Mouse (Mus musculus): Measurements from ENCODE around the gene Grn.

Gene Grn

DNA sequence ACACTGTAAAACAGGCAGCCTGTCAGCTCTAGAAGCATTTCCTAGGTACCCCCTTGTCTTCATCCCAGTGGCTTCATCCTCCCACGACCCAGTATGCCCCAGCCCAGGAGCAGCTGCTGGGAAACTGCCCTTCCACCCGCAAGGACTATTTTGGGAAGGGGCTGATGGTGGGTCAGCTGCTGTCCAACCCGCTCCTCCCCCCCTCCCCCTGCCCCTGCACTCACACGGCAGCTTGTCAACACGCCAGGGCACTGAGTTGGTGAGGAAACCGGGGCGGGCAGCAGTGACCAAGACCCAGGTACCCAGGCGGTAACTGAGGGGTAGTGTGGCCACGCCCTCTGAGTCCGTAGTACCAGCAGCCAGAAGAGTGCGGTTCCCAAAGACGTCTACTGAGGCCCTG, 13.6 kb downstream of the Grn start:
- DNase-seq, result peak in 1 of 2 experiments; percentile 42

GRCm38 (mm10) chr11:102444321-102444720, 14.2 kb downstream of the Grn start:
- DNase-seq, result no peak

DNA sequence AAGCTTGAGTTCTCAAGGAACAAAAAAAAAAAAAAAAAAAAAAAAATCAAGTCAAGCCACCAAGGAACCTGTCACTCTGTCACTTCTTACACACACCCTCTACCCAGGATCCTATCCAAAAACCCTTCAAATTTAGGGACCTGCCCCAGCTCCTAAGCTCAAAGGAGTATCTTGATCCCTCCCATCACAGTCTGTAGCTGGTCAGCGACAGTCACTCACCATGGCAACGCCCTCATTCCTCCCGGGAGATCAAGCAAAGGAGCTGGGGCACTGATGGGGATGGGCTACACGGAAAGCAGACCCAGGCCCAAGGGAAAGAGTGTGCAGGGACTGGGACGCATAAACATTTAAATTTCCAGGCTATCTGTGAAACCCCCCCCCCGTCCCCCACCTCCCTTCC, 14.7 kb downstream of the Grn start:
- DNase-seq, result no peak

GRCm38 (mm10) chr11:102445264-102445890, 15.3 kb downstream of the Grn start:
- DNase-seq, result peak; percentile 54 to 58

GRCm38 (mm10) chr11:102445891-102446361, 15.8 kb downstream of the Grn start:
- DNase-seq, result peak; percentile 77 to 83

GRCm38 (mm10) chr11:102446581-102447461, 16.7 kb downstream of the Grn start:
- DNase-seq, result peak; percentile 84 to 90

DNA sequence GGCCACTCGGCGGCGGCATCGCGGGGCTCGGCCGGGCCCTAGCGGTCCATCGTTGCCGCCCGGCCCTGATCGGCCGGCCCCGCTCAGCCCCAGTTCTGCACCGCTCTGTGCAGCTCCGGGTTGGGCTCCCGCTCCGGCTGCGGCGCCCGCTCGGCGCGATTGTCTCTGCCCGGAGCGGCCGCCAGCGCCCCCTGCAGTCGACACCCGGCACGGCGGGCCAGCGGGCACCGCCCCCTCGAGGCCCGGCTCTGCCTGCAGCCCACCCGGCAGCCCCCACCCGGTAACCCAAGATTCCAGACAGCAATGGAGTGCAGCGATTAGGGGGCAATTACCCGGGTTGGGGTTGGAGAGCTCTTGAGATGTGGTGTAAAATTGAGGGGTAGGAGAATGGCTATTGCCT, 17.4 kb downstream of the Grn start, which contains the start of gene Fam171a2:
Gene Fam171a2, minus strand, starts transcription at position 186 of the 400 bp plus-strand sequence.
- peak; percentile 96 to 97 for DNase-seq

GRCm38 (mm10) chr11:102448327-102448726, 18.2 kb downstream of the Grn start:
- peak; percentile 42 to 53 for DNase-seq

GRCm38 (mm10) chr11:102449043-102450008, 19.2 kb downstream of the Grn start:
- DNase-seq, result peak; percentile 61 to 66

- peak in 1 of 2 experiments; percentile 32 for DNase-seq
These were observed 23.0 kb downstream of the Grn start for GRCm38 (mm10) chr11:102453131-102453530.

DNA sequence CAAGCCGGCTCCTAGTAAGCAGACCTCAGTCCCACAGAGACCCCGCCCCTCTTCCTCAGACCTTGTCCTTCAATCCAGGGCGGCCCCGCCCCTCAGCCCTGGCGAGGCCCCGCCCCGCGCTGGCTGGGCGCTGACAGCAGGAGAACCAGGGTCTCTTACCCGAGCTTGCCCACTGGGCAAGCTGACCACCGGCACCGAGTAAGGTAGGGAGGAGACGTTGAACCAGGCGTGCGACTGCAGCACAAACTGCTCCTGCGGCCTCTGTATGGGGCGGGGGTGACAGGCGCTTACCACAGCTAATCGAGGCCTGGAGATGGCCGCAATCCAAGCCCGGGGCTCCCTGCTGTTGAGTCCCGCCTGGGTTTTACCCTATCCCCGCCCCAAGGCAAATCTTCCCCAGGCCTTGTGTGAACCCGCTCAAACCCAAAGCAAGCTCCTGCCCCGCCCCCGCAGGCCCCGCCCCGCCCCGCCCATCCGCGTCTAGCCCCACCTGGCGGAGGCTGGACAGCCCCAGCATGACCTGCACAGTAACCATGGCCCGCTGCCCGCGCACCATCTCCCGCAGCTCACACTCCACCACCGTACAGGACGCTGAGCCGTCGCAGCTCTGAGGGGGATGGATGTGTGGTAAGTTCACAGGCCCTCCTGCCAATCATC, 25.8 kb downstream of the Grn start:
- DNase-seq, result peak; percentile 79 to 82

- no peak for DNase-seq
These were observed 30.4 kb downstream of the Grn start for GRCm38 (mm10) chr11:102460541-102460940.

DNA sequence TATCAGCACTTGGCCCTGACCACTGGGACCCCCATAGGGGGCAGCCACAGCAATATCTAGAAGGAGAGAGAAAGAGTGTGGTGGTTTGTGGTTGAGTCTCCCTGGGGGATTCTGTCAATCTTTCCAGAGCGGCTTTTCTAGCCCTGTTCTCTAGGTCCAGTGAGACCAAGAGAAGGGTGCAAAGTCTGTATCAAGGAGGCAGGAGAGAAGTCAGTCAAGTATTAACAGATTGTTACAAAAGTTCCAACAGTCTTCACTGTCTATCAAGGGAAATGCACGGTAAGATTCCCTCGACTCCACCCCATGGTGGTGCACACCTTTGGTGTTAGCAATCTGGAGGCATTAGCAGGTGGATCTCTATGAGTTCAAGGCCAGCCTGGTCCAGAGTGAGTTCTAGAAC, 31.6 kb downstream of the Grn start:
- no peak for DNase-seq

GRCm38 (mm10) chr11:102464901-102465300, 34.8 kb downstream of the Grn start:
- DNase-seq, result no peak

- peak; percentile 61 to 69 for DNase-seq
These were observed 35.8 kb downstream of the Grn start for GRCm38 (mm10) chr11:102465713-102466436.

GRCm38 (mm10) chr11:102467041-102467631, 37.0 kb downstream of the Grn start:
- peak; percentile 95 to 98 for DNase-seq

- DNase-seq, result no peak
These were observed 39.7 kb downstream of the Grn start, which contains the start of gene Itga2b for GRCm38 (mm10) chr11:102469648-102470357. Gene Itga2b (minus strand): TSS chr11:102470122.

DNA sequence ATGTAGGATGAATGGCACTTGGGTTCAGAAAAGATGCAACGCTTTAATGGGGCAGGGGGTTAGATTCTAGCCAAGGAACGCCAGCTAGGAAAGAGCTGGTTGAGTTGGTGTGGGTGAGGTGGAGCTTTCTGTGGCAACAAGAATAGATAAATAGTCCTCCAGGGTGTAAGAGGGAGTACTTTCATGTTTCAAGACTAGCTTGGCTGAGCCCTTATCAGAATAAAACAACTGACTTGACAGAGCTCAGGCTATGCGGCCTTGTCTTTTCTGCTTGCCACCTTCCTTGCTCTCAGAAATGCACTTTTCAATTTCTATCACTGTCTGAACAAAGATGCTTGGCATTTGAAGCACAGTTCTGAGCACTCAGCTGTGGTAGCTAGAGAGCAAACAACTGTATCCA, 44.9 kb downstream of the Grn start:
- DNase-seq, result no peak

DNA sequence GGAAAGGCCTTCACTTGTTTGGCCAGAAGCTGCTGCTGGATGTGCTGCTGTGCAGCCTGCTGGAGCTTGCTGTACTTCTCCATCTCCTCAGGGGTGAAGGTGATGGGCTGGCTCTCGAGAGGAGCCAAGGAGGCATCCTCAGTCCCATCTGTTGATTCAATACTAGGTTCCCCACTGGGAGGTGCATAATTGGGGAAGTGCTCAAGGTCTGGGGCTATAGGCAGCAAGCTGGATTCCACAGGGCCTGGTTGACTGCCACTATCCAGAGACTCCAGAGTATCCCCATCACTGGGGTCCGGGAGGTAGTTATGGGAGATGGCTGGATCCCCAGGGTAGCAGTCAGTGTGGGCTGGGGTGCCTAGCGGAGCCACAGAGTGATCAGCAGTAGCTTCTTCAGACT, 48.6 kb downstream of the Grn start:
- no peak for DNase-seq

DNA sequence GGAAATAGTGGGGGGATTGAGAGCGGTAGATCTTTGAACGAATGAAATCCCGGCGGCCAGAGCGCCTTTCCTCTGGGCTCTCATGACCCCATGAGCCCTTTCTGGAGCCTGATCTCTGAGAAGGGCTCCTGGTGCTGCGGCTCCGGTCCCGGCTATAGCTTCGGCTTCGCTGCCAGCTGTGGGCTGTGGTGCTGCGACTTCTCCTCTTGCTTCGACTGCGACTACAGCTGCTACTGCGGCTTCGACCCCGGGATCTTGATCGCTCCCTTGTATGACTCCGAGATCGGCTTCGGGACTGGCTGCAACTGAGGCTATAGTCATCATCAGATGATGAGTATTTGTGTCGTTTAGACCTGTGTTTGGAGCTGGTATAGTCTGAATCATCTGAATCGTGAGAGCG, 49.5 kb downstream of the Grn start:
- no peak for DNase-seq

Measured in cerebellum, postnatal 10 days (tissue).